Mouse (Mus musculus) liver, embryonic 11.5 days (tissue): ENCODE results near the gene Wwtr1. TPM values are rescaled to one million over a fixed set of nuclear protein-coding genes. Genes with fewer than 3 reads are reported as not detected.

Source experiments
- ATAC-seq: fragments of 200-750 bp; cut with Nextera tagmentation; replicated peaks from 2 replicates; pipeline ENCODE4 v1.8.0; 2017; ENCODE audit warnings: moderate number of reproducible peaks, mild to moderate bottlenecking, moderate TSS enrichment, moderate library complexity; ENCODE audit not compliant: low FRiP score
- DNase-seq: peaks from one replicate; pipeline ENCODE4 v3.0.0-alpha.2; 2017; ENCODE audit warnings: low spot score
- H3K27ac ChIP-seq: fragments of 300-500 bp; sonication (generic); 2 replicates; pipeline ENCODE4 v1.5.1; 2014; ENCODE audit warnings: mild to moderate bottlenecking, low read depth, low read length, control low read depth
- H3K27me3 ChIP-seq: fragments of 300-500 bp; sonication (generic); replicated peaks from 2 replicates; pipeline ENCODE4 v1.6.1; 2014; ENCODE audit warnings: low read length, mixed read lengths; ENCODE audit not compliant: control insufficient read depth, insufficient read depth
- H3K36me3 ChIP-seq: fragments of 300-500 bp; sonication (generic); 2 replicates; pipeline ENCODE4 v1.6.1; 2014; ENCODE audit warnings: mild to moderate bottlenecking, low read length, moderate library complexity, mixed read lengths; ENCODE audit not compliant: control insufficient read depth, insufficient read depth
- H3K4me1 ChIP-seq: fragments of 300-500 bp; sonication (generic); replicated peaks from 2 replicates; pipeline ENCODE4 v1.6.1; 2014; ENCODE audit warnings: low read length, mixed read lengths; ENCODE audit not compliant: control insufficient read depth, insufficient read depth
- H3K4me2 ChIP-seq: fragments of 300-500 bp; sonication (generic); 2 replicates; pipeline ENCODE4 v1.6.1; 2014; ENCODE audit warnings: mild to moderate bottlenecking, control low read depth, moderate library complexity
- H3K4me3 ChIP-seq: fragments of 300-500 bp; sonication (generic); 2 replicates; pipeline ENCODE4 v1.5.1; 2014; ENCODE audit warnings: low read depth, low read length, control low read depth
- H3K9ac ChIP-seq: fragments of 300-500 bp; sonication (generic); 2 replicates; pipeline ENCODE4 v1.6.1; 2014; ENCODE audit warnings: low read depth, low read length, control low read depth
- H3K9me3 ChIP-seq: fragments of 300-500 bp; sonication (generic); 2 replicates; pipeline ENCODE4 v1.6.1; 2016; ENCODE audit warnings: low read length, inconsistent platforms, mixed read lengths; ENCODE audit not compliant: control insufficient read depth
- WGBS: fragments of 180-500 bp; shearing (Covaris S2); extraction: QIAGEN DNeasy Blood & Tissue Kit; methylation state at CpG from one replicate; pipeline ENCODE4 v1.1.7; 2014; 5-methylcytosine and 5-hydroxymethylcytosine counted together
- polyA plus RNA-seq: library from polyadenylated mRNA; unstranded; fragments of >200 nt; fragmentation: Nextera tagmentation; extraction: Ambion mirVana; gene quantifications from 2 replicates; pipeline ENCODE4 v1.2.1, GENCODE M21; 2014

Gene Wwtr1
- polyA plus RNA-seq, 1 experiment from 2014 or later: 5.1 TPM

DNA sequence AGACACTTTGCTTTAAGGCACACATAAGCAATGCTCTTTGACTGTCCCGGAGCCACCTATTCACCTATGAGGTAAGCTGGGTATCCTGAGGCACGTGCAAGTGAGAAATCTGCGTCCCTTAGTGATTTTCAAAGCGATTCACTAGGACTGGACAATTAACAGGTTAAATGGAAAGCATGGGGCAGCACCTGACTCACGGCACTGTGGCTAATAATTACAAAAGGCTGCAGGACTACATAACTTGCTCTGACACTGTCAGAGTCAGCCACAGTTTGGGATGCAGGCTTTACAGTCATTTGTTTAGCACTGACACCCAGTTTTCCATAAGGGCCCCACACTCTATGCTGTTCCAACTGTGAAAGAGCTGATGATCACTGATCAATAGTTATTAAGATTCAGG lies 9.1 kb downstream of the Wwtr1 start:
- H3K27me3 ChIP-seq: no peaks in the 10 kb centered on the region
- no peak overlapping the region for H3K4me3 ChIP-seq
- no peak for DNase-seq
- no peaks in the 10 kb centered on the region for H3K9me3 ChIP-seq
- no peak for ATAC-seq
- no peak overlapping the region for H3K9ac ChIP-seq
- no peaks in the 10 kb centered on the region for H3K4me1 ChIP-seq
- H3K4me2 ChIP-seq: no peak overlapping the region
- no peaks in the 10 kb centered on the region for H3K36me3 ChIP-seq
- H3K27ac ChIP-seq: no peak overlapping the region
- WGBS: 78% methylated on average over 5 of the region's 5 CpGs

DNA sequence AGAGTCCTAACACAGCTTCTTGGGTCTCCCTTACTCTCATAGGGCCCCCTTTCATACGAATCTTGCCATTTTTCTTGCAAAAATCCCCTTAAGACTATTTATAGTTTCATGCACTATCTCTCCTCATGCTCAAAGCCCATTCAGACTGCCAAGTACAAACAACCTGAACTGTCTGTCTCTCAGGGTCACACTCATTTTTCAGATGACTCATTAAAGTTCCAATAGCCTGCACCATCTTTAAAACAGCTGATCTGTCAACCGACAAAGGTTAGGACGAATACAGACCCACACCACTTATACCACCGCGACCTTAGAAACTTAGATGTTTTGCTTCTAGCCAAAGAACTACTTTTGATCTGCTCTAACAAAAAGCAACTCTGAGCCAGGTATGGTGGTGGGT lies 12.1 kb downstream of the Wwtr1 start:
- H3K4me1 ChIP-seq: no peaks in the 10 kb centered on the region
- ATAC-seq: no peak
- H3K9ac ChIP-seq: no peak overlapping the region
- H3K27ac ChIP-seq: no peak overlapping the region
- no peaks in the 10 kb centered on the region for H3K9me3 ChIP-seq
- whole genome bisulfite sequencing: 79% methylated on average over 5 of the region's 5 CpGs
- no peak overlapping the region for H3K4me3 ChIP-seq
- no peaks in the 10 kb centered on the region for H3K36me3 ChIP-seq
- no peaks in the 10 kb centered on the region for H3K27me3 ChIP-seq
- DNase-seq: no peak
- no peak overlapping the region for H3K4me2 ChIP-seq

DNA sequence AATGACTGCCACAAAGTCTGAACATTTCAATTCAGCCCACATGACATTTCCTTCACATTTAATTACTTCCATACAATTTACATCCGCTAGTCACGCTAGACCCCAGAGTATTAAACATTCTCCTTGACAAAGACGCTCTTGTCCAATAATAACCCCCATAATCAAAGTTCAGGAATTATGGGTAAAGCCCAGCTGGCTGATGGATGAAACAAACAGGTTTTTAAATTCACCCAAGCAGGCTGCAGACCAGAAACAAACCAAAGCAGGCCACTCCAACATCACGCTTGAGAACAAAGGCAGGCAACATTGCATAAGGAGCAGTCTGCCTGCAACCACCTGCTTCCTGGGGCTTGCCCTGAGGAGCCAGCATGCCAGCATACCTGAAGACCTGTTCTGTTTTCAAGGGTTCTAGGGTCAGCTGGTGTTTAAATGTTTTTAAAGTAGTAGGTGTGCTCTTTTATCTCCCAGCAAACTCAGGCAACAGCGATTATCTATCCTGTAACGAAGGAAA lies 12.7 kb downstream of the Wwtr1 start:
- H3K4me1 ChIP-seq: no peaks in the 10 kb centered on the region
- DNase-seq (no peak), ATAC-seq (no peak)
- no peaks in the 10 kb centered on the region for H3K27me3 ChIP-seq
- H3K9ac ChIP-seq: no peak overlapping the region
- no peak overlapping the region for H3K4me3 ChIP-seq
- H3K27ac ChIP-seq: no peak overlapping the region
- 87% methylated on average over 6 of the region's 6 CpGs for WGBS
- H3K9me3 ChIP-seq: no peaks in the 10 kb centered on the region
- H3K36me3 ChIP-seq: no peaks in the 10 kb centered on the region
- no peak overlapping the region for H3K4me2 ChIP-seq

DNA sequence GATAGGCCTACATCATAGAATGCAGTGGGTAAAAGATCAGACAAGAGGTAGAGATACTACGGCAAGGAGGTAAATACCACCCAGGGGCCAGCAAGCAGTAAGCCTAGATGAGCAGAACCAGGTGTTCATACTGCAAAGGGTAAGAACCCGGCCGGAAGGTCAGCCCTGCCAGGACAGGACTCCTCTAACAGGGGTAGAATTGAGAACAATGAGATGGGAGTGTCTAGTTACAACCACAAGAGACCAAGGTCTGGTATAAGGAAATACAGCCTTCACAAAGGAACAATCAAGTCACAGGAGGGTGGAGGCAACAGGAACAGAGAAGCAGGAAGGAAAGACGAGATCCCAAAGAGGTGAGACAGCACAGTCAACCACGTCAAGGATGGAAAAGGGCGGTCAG lies 16.9 kb downstream of the Wwtr1 start:
- no peak for DNase-seq
- Histone ChIP-seq H3K4me1 (peaks cover 2% of the 10 kb centered on the region; the same call in 1 of the 2 replicates), H3K27me3 (no peaks in the 10 kb centered on the region), H3K9ac (no peak overlapping the region), H3K27ac (no peak overlapping the region), H3K36me3 (no peaks in the 10 kb centered on the region), H3K9me3 (no peaks in the 10 kb centered on the region), H3K4me2 (no peak overlapping the region), H3K4me3 (no peak overlapping the region)
- 80% methylated on average over 6 of the region's 6 CpGs for WGBS
- ATAC-seq: no peak

DNA sequence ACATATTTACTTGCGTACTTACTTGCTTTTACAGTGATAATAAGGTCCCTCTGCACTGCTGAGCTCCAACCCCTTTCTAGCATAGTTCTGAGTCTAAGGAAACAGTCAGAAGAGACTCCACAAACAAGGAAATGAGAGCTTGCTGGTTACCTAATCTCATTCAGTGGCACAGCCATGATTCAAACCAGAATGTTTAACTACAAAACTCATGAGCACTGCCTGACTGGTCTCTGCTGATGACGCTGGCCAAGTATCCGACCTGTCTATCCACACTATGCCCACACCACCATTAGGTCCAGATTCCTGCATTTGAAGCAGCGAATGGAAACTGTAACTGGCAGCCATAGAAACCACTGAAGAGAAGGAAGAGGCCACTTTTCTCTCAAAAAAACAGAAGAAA lies 18.3 kb downstream of the Wwtr1 start:
- Histone ChIP-seq H3K4me2 (no peak overlapping the region), H3K4me3 (no peak overlapping the region), H3K9ac (no peak overlapping the region), H3K4me1 (peaks cover 2% of the 10 kb centered on the region; the same call in 1 of the 2 replicates), H3K27me3 (no peaks in the 10 kb centered on the region), H3K27ac (no peak overlapping the region), H3K9me3 (no peaks in the 10 kb centered on the region), H3K36me3 (no peaks in the 10 kb centered on the region)
- WGBS: 75% methylated on average over 4 of the region's 4 CpGs
- DNase-seq (no peak), ATAC-seq (no peak)

DNA sequence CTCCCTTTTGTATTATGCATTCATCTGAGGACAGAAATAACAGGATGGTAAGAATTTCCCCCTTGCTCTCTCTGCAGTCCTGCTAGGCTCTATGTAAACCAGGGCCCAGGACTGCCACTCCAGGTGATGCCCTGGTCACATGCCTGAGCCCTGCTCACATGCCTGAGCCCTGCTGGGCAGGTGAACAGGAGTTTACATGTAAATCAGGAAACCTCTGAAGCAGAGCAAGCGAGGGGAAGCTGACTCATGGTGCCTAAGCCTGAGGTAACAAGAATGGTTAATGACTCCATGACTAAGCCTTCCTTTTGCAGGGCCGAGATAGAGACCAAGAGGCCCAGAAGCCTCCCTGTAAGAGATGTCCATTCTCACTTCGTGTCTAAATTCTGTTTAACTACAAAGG lies 20.1 kb downstream of the Wwtr1 start:
- no peaks in the 10 kb centered on the region for H3K9me3 ChIP-seq
- H3K4me1 ChIP-seq: peaks cover 2% of the 10 kb centered on the region; the same call in 1 of the 2 replicates
- ATAC-seq (no peak), DNase-seq (no peak)
- no peak overlapping the region for H3K4me2 ChIP-seq
- no peak overlapping the region for H3K9ac ChIP-seq
- H3K27me3 ChIP-seq: no peaks in the 10 kb centered on the region
- WGBS: 34% methylated on average over 3 of the region's 3 CpGs
- no peak overlapping the region for H3K4me3 ChIP-seq
- H3K27ac ChIP-seq: no peak overlapping the region
- H3K36me3 ChIP-seq: no peaks in the 10 kb centered on the region

DNA sequence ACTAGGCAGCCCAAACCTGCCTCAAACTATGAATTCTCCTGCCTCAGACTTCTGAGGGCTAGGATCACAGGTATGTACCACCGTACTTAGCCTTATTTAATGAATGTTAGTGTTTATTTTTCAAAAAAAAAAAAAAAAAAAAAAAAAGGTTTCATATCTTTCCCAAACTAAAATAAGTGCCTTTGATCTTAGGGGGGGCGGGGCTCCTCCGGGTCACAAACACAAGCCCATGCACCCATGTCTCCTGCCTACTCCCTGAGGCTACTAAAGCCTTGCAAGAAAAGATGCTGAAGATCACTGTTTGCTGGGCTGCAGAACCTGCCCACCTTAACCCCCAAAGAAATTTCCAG lies 20.8 kb downstream of the Wwtr1 start:
- ATAC-seq (no peak), DNase-seq (no peak)
- Histone ChIP-seq H3K4me2 (no peak overlapping the region), H3K36me3 (no peaks in the 10 kb centered on the region), H3K4me1 (peaks cover 2% of the 10 kb centered on the region; the same call in 1 of the 2 replicates), H3K27ac (no peak overlapping the region), H3K27me3 (no peaks in the 10 kb centered on the region), H3K4me3 (no peak overlapping the region), H3K9ac (no peak overlapping the region), H3K9me3 (no peaks in the 10 kb centered on the region)
- WGBS: 82% methylated on average over 3 of the region's 3 CpGs

DNA sequence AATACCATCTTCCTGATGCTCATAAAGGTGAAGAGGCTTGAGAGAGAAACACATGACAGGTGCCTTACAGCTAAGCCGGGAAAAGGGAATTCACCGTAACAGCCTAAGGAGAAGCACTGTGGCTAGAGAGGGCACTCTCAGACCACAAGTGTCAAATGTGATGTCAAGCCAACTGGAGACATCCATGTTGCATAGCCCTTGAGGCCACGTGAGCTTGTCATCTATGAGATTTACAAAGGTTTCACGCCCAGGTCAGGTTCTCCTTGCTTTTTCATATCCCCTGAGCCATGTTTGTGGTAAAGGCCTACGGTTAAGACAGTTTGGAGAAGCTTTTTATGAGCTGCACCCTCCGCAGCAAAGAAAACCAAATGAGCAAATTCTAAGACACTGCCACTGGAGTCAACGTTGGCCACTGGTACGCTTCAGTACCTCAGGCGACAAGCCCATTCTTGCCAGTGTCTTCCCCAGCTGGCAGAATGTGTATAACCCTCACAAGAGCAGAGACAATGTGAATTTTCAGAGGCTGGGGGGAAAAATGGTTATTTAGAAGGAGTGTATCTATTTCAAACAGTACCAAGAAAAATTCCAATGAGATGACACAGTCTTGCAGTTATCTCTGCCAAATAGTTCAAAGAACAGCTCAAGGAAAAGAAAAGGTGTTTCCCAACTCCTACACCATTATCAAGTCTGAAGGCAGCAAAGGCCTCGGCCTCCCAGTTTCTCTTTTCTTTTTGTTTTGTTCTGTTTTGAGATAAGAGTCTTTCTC lies 21.4 kb downstream of the Wwtr1 start:
- Histone ChIP-seq H3K4me2 (no peak overlapping the region), H3K36me3 (no peaks in the 10 kb centered on the region), H3K4me3 (no peak overlapping the region), H3K4me1 (peaks cover 2% of the 10 kb centered on the region; the same call in 1 of the 2 replicates), H3K9me3 (no peaks in the 10 kb centered on the region), H3K27ac (no peak overlapping the region), H3K27me3 (no peaks in the 10 kb centered on the region), H3K9ac (no peak overlapping the region)
- WGBS: 77% methylated on average over 10 of the region's 10 CpGs
- DNase-seq: no peak
- no peak for ATAC-seq

DNA sequence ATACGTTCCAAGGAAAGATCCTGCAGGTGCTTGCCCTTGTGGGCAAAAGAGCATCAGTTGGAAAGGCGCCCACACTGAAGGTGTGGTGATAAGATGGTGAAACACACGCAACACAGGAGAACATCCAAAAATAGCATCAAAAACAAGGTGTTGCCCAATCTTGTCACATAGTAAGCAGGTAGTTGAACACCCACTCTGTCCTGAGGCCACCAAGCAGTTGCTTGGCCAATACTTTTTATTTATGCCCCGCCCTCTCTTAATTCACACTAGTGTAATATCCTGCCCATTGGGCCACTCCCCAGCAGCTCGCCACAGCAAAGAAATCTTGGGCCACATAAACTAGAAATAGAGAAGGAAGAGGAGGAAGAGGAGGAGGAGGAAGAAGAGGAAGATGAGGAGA lies 22.6 kb downstream of the Wwtr1 start:
- no peak overlapping the region for H3K27ac ChIP-seq

More for the DNA sequence above, 22.6 kb downstream of the Wwtr1 start:
- whole genome bisulfite sequencing: 81% methylated on average over 5 of the region's 5 CpGs
- Histone ChIP-seq H3K9ac (no peak overlapping the region), H3K9me3 (no peaks in the 10 kb centered on the region), H3K4me1 (peaks cover 2% of the 10 kb centered on the region; the same call in 1 of the 2 replicates), H3K4me2 (no peak overlapping the region), H3K27me3 (no peaks in the 10 kb centered on the region), H3K4me3 (no peak overlapping the region), H3K36me3 (no peaks in the 10 kb centered on the region)
- ATAC-seq: no peak
- DNase-seq: no peak
